In genomic region chr2:146217227-146217980, GRCm38 (mm10) we compare ENCODE assay signal across 9 mouse cellular contexts. TPM values are rescaled to one million over a fixed set of nuclear protein-coding genes. Genes with fewer than 3 reads are reported as not detected.
DNase-seq lines count a peak whose midpoint lies in the region; ATAC-seq and TF ChIP-seq lines count a peak whose summit lies in the region.
"Had no signal": no experiment of that assay in that cellular context is flagged by ENCODE, and none has a peak within 500 bp of the region (broad histone marks: within the 10 kb centered on the region; RNA-seq: fewer than 3 reads in every experiment).

No protein-coding gene starts in this region.

- H3K27me3 ChIP-seq in intestine, embryonic 14.5 days (replicated peaks; ENCODE audit: control insufficient read depth, insufficient read depth, low read length): peaks cover 76% of the 10 kb centered on the region
- H3K27me3 ChIP-seq in intestine, postnatal 0 days (replicated peaks; ENCODE audit: control insufficient read depth, insufficient read depth, low read length): peaks cover 73% of the 10 kb centered on the region
- no peaks in the 10 kb centered on the region for H3K27me3 ChIP-seq in forebrain, postnatal 0 days (ENCODE audit: insufficient read depth, low read length)

- H3K36me3 ChIP-seq in intestine, embryonic 14.5 days (ENCODE audit: control insufficient read depth, insufficient read depth, low read length): no peaks in the 10 kb centered on the region
- H3K36me3 ChIP-seq in intestine, postnatal 0 days (ENCODE audit: control insufficient read depth, insufficient read depth): no peaks in the 10 kb centered on the region
- no peaks in the 10 kb centered on the region for H3K36me3 ChIP-seq in forebrain, postnatal 0 days (ENCODE audit: insufficient read depth)

- H3K9me3 ChIP-seq in intestine, embryonic 14.5 days (ENCODE audit: control insufficient read depth, low read length): no peaks in the 10 kb centered on the region
- H3K9me3 ChIP-seq in intestine, postnatal 0 days (ENCODE audit: control insufficient read depth): no peaks in the 10 kb centered on the region
- no peaks in the 10 kb centered on the region for H3K9me3 ChIP-seq in forebrain, postnatal 0 days (ENCODE audit: low read length)

- DNase-seq in intestine, embryonic 14.5 days (ENCODE audit: low spot score): peak; percentile 63
- DNase-seq in MEL-GATA-1-ER (ENCODE audit: extremely low read depth, low read depth): peak; percentile 41
- peak; percentile 71 for DNase-seq in forebrain, postnatal 0 days
- DNase-seq in mesoderm, embryonic 11.5 days (ENCODE audit: low read depth, low spot score): peak; percentile 68
- no peak for DNase-seq in cerebellum, postnatal 36 days
- DNase-seq in left cerebral cortex, postnatal 36 days (ENCODE audit: low spot score in 2 of 2): no peak
- no peak for DNase-seq in yolk sac, embryonic 10.5 days (ENCODE audit: low spot score)

- H3K4me1 ChIP-seq in intestine, embryonic 14.5 days (replicated peaks; ENCODE audit: control insufficient read depth, insufficient read depth, low read length): peaks cover 18% of the 10 kb centered on the region
- H3K4me1 ChIP-seq in intestine, postnatal 0 days (replicated peaks; ENCODE audit: control insufficient read depth, insufficient read depth, low read length): peaks cover 9% of the 10 kb centered on the region
- peaks cover 8% of the 10 kb centered on the region for H3K4me1 ChIP-seq in forebrain, postnatal 0 days (ENCODE audit: insufficient read depth)

- no peak for TF ChIP-seq CTCF in intestine, postnatal 0 days (IDR thresholded peaks at IDR 0.05; ENCODE audit: low read depth)
- TF ChIP-seq CTCF in forebrain, postnatal 0 days (IDR thresholded peaks at IDR 0.05; ENCODE audit: low read depth): no peak

- ATAC-seq in intestine, embryonic 14.5 days (replicated peaks; ENCODE audit: low FRiP score, low TSS enrichment, low read depth): 0 out of 2 replicates have a peak, but pooled peaks have one; percentile 4
- ATAC-seq in intestine, postnatal 0 days: no peak
- peak; percentile 7; the same call in 1 of the 2 replicates for ATAC-seq in forebrain, postnatal 0 days

- no peak overlapping the region for H3K4me2 ChIP-seq in intestine, embryonic 14.5 days (ENCODE audit: low read length)
- no peak overlapping the region for H3K4me2 ChIP-seq in intestine, postnatal 0 days (replicated peaks; ENCODE audit: low read depth)
- H3K4me2 ChIP-seq in forebrain, postnatal 0 days (ENCODE audit: low read depth): peak overlapping the region; percentile 54

- intact Hi-C loops in left cerebral cortex, postnatal 36 days (cut with DNase I): loop anchor here (5.0 to 10.0 kb wide), 2 partner anchors 167 to 195 kb away; no protein-coding TSS in a partner anchor

- 3% methylated on average over 16 of the region's 16 CpGs for WGBS in intestine, embryonic 14.5 days
- WGBS in intestine, postnatal 0 days: 1% methylated on average over 16 of the region's 16 CpGs
- WGBS in forebrain, postnatal 0 days: 6% methylated on average over 16 of the region's 16 CpGs

- H3K27ac ChIP-seq in intestine, embryonic 14.5 days (ENCODE audit: low read depth): no peak overlapping the region
- no peak overlapping the region for H3K27ac ChIP-seq in intestine, postnatal 0 days (ENCODE audit: low read depth, low read length)
- peak overlapping the region; percentile 54 for H3K27ac ChIP-seq in forebrain, postnatal 0 days (ENCODE audit: low read depth, low read length)
- H3K27ac ChIP-seq: macrophage had no signal

- H3K9ac ChIP-seq in intestine, embryonic 14.5 days (ENCODE audit: low read length): no peak overlapping the region
- no peak overlapping the region for H3K9ac ChIP-seq in intestine, postnatal 0 days (ENCODE audit: low read depth, low read length)
- H3K9ac ChIP-seq in forebrain, postnatal 0 days: peak overlapping the region; percentile 46; the same call in 1 of the 2 replicates

- H3K4me3 ChIP-seq in intestine, embryonic 14.5 days (ENCODE audit: low read depth, low read length): no peak overlapping the region; the same call in 1 of the 2 replicates
- no peak overlapping the region for H3K4me3 ChIP-seq in intestine, postnatal 0 days (ENCODE audit: low read depth, low read length)
- H3K4me3 ChIP-seq in forebrain, postnatal 0 days (ENCODE audit: low read depth, low read length): no peak overlapping the region

RNA-seq across cellular contexts. Expression of gene Insm1, which starts 4.3 kb away (rescaled TPM):
- 1.6 and 1.8 TPM in 2 replicates for polyA plus RNA-seq in intestine, embryonic 14.5 days (2014; fragmentation: Nextera tagmentation; extraction: Ambion mirVana)
- 0.43 and 0.48 TPM in 2 replicates for polyA plus RNA-seq in intestine, postnatal 0 days (2015; fragmentation: Nextera tagmentation; extraction: Ambion mirVana)
- 16.8 and 30.8 TPM in 2 replicates for total RNA-seq in forebrain, postnatal 0 days (2014; rRNA removed)
- 4.6 and 4.8 TPM in 2 replicates for polyA plus RNA-seq in forebrain, postnatal 0 days (2015; fragmentation: Nextera tagmentation; extraction: Ambion mirVana)
- 1 to 10 TPM; 3.9 to 6.1 TPM for total RNA-seq in left cerebral cortex, postnatal 36 days (2021)
- polyA plus RNA-seq: macrophage had no signal

Comparison
In these comparisons a context has a peak if more than half of its experiments do, and no peak if none do; other contexts are left out.
1. DNase-seq: peak in intestine, embryonic 14.5 days (single experiment), MEL-GATA-1-ER (single experiment), forebrain, postnatal 0 days (single experiment) and mesoderm, embryonic 11.5 days (single experiment); none in cerebellum, postnatal 36 days (0 of 2), left cerebral cortex, postnatal 36 days (0 of 2) and yolk sac, embryonic 10.5 days (single experiment).